Mouse (Mus musculus) frontal cortex, adult (tissue): ENCODE measurements around the gene Ddx6.
"Not testable (repeated sequence)": the region's sequence is repeated elsewhere in the genome, so short reads cannot be mapped to it uniquely, and the experiment has no call there.

Experiments
- ATAC-seq: cut with Nextera tagmentation; 2 replicates; pipeline ENCODE4 v1.9.2; 2017; ENCODE audit warnings: mild to moderate bottlenecking, moderate library complexity, mixed read lengths; ENCODE audit not compliant: low TSS enrichment

Gene Ddx6

DNA sequence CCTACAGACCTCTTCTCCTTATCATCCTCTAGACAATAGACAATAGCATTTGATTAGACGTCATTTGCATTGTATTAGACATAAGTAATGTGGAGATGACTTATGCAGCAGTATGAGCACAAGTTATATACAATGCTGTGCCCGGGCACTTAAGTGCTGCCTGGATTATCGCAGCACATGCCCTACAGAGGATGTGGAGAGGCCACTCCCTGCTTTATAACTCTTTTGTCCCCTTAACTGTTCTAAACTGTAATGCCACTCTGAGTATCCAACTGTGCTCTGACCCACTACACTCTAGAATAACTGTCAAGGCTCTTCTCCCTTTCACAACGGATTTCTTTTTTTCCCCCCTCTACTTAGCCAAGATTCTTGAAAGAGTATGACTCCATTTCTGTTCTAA, 10.8 kb upstream of the Ddx6 start:
- ATAC-seq: no peak

DNA sequence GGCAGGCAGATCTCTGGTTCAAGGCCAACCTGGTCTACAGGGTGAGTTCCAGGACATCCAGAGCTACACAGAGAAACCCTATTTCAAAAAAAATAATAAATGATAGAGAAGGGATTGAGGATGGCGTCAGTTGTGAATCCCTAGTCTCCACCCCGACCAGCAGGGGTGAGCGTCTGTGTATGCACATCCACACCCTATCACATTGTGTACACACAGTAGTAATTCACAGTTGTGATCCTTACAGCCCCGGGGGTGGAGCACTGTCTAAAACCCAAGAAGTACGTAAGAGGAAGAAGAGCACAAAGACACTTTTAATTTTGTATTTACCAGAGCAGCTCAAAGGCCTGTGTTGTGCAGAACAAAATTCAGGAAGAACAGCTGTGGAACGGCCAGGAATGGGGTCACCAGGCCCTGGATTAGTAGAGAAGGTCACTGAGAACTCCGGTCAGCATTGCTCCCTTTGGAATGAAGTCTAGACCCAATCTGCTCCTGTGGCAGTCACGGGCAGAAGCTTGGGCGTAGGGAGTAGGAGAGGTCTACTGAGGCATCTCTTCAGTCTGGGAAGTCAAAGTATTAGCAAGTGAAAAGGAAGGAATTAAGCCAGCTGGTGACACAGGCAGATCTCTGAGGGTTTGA, 9.7 kb upstream of the Ddx6 start:
- ATAC-seq: no peak

DNA sequence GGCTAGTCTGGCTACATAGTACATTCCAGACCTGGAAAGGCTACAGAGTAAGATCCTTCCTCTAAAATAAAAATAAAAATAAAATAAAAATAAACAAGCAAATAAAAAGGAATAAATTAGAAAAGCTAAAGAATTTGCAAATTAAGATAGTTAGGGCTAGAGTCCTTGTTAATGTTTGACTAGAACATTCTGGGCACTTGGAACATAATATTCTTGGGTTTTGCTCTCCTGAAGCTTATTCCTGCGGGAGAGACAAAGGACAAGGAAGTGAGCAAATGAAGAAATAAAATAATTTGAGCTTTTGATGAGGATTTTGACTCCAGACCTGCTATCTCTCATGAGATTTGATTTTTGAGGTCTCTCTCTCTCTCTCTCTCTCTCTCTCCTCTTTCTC, 9.2 kb upstream of the Ddx6 start:
- no peak for ATAC-seq

DNA sequence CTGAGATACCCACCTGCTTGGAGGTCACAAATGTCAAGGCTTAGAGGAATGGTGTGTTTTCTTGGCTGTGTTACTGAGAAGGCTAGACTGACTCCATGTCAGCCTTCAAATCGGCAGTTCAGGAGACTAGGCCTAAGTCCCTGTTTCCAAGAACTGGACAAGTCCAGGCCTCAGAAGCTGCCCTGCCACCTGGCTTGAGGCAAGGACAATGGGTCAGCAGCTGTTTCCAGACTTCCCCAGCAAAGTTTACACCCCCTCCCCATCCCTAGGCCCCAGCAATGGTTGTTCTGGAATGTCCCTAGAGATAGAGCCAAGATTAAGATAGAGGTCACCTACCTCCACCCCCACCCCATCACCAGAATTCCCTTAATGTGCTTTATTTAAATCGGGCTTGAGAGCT, 7.0 kb upstream of the Ddx6 start:
- no peak for ATAC-seq

DNA sequence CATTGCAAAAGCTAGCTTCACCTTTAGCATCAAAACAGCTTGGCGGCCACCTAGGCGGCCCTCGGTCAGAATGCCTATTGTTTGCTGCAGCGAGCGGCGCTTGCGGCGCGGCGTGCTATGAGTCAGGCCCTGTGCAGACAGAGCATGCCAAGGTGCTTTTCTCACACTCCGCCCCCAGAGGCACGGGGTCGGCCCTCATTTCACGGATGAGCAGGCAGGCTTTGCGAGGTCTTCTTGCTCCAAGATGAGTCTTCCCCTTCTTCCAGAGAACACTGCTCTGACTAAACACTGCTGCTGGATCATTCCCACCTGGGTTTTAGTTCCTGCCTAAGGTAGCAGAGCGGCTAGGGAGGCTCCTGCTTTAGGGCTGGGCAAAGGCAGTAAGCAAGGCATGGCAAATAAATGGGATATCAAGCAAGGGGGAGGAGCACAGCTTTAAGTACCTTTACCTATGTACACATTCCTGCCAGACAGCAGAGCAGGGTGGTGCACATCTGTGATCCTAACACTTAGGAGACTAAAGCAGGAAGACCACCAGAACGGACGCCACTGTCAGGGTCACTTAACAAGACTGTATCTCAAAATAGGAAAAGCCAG, 5.7 kb upstream of the Ddx6 start:
- ATAC-seq: peak; percentile 50; the same call in 1 of the 2 replicates

DNA sequence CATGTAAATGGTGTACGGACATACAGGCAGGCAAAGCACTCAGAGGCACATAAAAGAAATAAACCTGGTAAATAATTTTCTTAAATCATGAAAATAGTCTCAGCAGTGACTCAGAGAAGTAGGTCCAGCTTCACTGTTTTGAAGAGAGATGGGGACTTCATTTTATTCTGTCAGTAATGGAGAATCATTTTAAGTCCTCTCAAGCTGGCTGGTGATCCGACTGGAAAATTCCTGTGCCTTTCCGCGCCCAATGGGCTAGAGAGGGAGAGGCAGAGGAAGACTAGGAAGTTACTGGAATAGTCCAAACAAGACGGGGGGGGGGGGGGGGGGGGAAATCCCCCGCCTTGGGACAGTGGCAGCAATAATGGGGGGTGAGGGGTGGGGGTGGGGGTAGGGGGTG, 5.1 kb upstream of the Ddx6 start:
- ATAC-seq: no peak

DNA sequence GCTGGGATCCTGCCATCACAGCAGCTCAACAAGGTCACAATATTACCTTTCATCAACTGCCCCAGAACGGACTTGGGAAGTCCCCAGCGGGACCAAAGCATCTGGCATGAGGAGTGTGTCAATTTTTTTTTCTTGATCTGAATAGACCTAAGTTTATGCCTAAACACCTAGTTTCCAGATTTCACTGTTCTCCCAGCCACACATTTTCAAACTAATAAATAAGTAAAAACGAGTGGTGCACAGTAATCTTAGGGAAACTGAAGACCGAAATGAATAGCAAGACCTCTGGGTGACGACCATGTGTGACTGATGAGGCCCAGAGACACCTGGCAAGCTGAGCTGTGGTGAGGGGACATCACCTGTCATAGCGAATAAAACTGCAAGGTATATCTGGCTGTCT, 3.9 kb upstream of the Ddx6 start:
- no peak for ATAC-seq

DNA sequence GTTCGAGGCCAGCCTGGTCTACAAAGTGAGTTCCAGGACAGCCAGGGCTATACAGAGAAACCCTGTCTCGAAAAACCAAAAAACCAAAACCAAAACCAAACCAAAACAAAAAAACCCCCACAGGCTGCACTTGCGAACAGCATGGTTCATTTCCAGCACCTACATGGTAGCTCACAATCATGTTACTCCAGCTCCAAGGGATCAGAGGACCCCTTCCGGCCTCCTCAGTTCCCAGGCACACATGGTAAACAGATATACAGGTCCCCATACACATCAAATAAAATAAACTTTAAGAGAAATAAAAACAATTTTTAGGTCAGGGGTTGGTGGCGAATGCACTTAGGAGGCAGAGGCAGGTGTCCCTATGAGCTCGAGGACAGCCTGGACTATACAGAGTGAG, 1.9 kb upstream of the Ddx6 start:
- ATAC-seq: no peak

DNA sequence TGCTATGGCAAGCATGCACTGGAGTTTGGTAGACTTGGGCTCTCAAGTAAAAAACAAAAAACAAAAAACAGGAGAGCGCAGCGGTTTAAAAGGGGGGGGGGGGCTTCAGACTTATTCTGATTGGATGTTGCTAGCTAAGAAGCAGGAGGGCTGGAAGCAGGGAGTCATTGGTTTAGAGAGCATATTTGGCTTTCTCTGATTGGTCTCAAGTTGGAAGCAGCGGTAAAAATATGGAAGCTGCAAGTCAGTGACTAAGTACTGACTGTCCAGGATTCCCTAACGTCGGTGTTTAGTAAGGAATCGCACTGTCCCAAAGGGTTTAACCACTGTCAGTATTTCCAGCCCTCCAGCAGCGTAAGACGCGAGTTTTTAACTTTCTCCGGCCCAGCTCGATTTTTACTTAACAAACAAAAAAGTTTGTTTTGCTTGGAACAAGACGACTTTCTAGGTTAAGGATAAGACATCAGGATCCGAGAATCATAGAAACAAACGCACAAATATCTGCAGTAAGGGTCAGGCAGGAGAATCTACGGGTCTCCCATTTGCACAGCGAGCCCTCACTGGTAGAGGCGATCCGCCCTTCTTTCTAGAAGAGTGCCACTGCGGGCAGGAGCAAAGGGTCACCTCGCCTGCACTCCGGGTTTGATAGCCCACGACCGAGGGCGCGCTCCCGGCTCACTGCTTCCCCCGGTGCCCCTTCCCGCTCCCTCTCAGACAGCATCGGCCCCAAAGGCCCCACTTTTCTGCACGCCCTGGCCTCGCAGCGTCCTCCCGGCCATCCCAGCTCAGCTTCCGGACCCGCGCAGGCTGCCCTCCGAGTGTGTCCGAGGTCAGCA, 1.0 kb upstream of the Ddx6 start:
- ATAC-seq: peak; percentile 58

DNA sequence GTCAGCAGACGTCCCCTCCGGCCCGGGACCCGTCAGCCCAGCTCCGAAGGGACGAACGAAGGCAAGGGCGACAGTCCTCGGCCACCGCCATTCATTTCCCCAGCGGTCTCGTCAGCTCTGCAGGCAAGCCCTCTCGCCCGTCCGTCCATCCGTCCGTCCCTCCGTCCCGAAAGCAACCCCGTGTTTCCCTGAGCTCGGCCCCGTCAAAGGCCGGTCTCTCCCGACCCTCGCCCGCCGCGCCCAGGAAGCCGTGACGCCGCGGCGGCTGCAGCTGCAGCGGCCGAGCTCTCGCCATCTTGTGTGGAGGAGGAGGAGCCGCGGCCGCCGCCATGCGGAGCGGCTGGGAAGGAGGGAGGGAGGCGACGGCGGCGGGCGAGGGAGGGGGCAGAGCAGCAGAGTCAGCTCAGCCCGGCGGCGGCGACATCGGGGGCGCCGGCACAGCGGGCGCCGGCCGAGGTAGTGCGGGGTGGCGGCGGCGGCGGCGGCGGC, 358 bp upstream of the Ddx6 start:
- peak; percentile 73 for ATAC-seq

DNA sequence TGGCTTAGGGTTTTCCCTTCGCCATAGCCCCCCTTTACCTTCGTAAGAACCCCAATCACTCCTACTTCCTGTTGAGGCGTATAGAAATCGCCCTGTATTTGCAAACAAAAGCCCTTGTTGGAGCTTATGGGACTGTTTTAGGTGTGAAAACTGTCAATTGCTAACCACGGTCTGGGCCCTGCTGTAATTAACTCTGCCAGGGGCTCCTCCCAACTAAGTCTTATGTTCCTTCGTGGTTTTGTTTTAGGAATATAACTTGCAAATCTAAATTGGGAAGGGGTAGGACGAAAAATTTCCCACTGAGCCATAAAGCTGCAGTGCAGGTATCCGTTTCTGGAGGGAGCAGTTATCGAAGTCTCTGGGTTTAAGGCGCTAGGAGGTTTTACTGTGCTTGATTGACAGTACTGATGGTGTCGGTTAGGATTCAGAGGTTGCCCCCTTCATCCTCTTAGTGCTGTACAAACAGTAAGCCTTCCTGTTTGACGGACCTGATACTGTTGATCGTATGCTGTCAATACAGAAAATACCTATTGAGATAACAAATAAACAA, 999 bp downstream of the Ddx6 start:
- no peak for ATAC-seq

DNA sequence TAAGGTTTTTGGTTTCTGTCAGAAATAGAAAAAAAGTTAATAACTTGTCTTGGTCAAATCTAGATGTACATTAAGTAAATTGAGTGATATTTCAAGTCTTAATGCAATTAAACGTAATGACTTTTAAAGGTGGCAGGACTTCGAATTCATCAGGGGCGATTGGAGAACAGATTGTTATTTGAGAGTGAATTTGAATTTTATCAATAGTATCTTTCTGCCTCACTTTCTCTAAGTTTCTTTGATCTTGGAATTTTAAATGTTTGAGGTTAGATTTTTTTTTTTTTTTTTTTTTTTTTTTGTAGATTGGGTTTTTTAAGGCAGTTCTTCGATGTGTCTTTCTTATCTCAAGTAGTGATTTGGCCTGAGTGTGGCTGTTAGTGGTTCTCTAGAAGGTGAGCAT, 2.0 kb downstream of the Ddx6 start:
- ATAC-seq: no peak

DNA sequence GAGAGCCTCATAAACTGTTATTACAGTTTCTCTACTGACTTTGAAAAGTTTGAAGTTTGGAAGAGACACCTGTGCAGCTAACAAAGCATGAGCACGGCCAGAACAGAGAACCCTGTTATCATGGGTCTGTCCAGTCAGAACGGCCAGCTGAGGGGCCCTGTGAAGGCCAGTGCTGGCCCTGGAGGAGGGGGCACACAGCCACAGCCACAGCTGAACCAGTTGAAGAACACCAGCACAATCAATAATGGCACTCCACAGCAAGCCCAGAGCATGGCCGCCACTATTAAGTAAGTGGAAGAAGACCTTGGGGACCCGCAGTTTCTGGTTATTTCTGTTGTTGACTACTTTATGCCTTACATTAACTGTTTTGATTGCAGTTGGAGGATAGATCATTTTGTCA, 2.6 kb downstream of the Ddx6 start:
- no peak for ATAC-seq

DNA sequence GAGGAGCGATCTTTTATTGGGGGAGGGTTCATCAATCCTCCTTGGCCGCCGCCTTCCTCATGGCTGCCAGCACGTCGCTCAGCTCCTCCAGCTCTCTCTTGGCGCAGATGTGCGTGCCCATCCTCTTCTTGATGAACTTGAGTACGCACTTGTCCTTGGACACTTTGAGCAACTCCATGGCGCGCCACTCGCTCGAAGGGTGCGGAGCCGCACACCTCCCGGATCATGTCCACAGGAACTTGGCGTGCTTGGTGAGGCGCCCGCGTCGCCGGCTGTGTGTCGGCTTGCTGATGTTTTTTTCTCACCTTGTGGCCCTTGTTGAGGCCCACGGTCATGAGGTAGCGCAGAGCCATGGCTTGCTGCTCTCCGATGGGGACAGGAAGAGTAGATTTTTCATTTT, 5.7 kb downstream of the Ddx6 start:
- no peak for ATAC-seq

DNA sequence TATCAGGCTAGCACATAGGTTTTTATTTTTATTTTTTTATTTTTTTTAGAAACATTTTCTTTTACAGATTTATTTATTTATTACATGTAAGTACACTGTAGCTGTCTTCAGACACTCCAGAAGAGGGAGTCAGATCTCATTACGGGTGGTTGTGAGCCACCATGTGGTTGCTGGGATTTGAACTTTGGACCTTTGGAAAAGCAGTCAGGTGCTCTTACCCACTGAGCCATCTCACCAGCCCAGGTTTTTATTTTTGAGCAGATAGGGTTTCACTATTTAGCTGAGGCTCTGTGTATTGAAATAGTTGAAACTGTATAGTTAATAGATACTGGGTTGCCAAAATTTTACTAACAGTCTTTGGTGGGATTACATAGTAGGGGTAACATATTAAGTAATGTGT, 8.4 kb downstream of the Ddx6 start:
- not testable (repeated sequence) for ATAC-seq

DNA sequence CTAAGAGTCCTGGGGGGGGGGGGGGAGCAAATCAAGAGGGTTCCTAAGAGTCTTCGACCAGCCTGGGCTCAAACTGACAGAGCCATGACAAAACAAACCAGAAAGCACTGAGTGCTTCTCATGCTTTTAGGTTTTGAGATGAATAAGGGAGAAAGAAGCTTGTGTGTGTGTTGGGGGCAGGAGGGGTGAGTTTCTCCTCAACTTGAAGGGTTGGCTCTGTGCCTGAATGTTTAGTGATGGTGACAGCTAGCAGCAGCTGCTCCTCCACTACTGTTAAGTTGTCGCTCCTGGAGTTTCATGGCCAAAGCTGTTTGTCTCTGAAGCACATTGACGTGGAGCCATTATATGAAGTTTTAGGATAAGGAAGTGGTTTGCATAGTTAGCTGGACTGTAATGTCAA, 16.4 kb downstream of the Ddx6 start:
- ATAC-seq: no peak

DNA sequence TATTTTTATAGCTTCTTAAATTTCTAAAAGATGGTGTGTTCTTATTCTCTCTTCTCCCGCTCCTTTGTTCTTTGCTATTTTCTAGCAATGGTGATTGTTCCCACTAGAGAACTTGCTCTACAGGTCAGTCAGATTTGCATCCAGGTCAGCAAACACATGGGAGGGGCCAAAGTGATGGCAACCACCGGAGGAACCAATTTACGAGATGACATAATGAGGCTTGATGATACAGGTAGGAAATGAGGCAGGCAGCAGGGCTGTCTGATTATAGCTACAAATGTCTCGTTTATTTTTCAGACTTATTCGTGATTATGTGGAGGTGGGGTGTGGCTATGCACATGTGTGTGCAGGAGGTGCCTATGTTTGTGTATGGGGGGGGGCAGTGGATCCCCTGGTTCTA, 19.7 kb downstream of the Ddx6 start:
- no peak for ATAC-seq

DNA sequence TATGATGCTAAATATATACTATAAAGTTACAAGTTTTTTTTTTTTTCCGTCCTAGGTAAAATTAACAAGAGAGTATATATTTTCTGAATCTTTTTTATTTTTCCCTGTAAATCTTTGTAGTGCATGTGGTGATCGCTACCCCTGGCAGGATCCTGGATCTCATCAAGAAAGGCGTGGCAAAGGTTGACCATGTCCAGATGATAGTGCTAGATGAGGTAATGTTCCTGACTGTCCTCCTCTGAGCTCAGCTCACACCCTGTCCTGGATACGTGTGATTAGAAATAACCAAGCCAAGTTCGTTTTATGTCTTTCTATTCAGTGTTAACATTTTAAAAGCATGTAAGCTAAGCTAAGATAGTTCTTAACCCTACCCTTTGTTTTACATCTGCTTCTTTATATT, 21.6 kb downstream of the Ddx6 start:
- ATAC-seq: no peak

DNA sequence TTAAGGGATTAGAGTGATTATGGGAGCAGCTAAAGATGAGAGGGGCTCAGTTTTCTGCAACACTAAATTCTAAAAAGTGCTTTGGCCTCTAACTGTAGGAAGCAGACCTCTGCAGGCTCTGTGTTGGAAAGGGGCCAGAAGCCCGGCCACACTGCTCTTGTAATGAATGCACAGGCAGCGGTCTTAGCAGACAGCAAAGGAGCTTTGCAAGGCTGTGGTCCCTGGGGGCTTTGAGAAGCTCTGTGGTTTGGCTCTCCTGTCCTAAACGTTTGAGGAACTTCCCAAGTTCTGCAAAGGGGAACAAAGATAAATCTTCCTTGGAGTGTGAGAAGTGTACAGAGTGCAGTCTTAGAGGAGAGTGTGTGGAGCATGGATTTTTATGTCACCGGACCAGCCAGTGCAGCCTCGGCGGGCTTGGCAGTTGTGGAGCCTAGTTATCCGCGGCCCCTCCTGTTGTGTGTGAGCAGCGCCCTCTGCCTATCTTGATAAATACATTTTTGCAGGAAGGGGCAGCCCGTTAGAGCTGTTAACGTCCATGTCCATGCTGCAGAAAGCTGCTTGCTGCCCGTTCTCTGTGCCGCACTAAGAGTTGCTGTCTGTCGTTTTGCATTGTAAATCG, 33.0 kb downstream of the Ddx6 start:
- ATAC-seq: no peak

DNA sequence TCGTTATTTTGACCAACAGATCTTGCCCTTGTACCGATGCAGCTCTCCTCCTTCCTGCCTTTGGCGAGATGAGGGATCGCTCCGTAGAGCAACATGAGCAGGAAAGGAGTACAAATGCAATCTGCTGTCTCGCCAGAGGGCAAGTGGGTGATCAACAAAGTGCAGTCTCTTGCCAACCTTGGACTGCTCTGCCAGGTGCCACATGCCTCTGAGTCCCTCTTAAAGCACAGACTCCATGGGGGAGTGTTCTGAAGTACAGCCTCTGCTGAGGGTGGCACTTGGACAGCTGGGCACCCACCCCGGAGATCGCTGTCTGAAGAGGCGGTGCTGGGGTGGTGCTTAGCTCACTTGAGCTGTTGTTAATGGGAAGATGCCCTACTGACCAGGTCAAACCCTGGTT, 34.0 kb downstream of the Ddx6 start:
- ATAC-seq: not testable (repeated sequence)

DNA sequence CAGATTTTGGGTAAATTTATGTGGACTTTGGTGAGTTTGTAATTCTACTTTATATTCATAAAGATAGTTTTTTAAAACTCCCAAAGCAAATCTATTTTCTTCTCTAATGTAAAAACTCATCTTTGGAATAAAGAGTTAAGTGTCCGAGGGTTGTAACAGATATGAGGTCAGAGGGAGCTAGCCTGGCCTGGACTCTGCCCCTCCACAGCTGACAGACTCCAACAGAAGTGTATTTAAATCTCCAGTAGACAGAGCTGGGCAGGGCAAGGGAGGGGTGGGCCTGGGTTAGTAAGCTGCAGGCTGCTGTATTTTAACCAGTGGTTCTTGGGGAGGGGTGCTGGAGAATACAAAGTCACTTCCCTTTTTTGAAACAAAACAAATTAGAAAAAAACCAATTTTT, 35.3 kb downstream of the Ddx6 start:
- not testable (repeated sequence) for ATAC-seq

DNA sequence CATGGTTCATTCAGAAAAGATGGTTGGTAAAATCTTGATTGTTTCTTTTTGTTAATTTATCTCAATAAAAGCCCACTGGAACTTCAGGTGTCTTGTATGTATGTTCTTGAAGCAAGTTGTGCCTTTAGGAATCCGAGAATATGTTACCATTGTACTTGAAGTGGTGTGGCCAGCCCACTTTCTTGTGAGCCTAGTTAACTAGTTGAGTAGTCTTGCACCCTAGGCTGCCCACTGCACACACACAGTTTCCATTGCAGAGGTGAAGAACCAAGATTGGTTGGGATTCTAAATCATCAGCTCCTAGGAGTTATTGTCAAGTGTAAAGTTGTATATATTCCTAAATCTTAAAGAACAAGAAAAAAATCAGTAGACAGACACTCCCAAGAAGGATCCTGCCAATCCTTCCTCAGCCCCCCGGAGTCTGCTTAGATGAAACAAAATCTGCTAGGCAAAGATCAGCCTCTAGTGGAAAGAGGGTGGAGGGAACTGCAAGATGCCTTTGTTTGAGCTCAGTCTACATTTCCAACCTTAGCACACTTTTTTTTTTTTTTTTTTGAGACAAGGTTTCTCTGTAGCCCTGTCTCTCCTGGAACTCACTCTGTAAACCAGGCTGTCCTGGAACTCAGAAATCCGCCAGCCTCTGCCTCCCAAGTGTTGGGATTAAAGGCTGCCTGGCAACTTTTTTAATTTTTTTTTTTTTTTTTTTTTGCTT, 36.1 kb downstream of the Ddx6 start:
- ATAC-seq: no peak
